Mouse (Mus musculus): Measurements from ENCODE around the gene Vwa7.
A peak's percentile ranks its signal among the peaks of the same experiment; 100 is the strongest.
"Not testable (repeated sequence)": the region's sequence is repeated elsewhere in the genome, so short reads cannot be mapped to it uniquely, and the experiment has no call there.

Gene Vwa7

DNA sequence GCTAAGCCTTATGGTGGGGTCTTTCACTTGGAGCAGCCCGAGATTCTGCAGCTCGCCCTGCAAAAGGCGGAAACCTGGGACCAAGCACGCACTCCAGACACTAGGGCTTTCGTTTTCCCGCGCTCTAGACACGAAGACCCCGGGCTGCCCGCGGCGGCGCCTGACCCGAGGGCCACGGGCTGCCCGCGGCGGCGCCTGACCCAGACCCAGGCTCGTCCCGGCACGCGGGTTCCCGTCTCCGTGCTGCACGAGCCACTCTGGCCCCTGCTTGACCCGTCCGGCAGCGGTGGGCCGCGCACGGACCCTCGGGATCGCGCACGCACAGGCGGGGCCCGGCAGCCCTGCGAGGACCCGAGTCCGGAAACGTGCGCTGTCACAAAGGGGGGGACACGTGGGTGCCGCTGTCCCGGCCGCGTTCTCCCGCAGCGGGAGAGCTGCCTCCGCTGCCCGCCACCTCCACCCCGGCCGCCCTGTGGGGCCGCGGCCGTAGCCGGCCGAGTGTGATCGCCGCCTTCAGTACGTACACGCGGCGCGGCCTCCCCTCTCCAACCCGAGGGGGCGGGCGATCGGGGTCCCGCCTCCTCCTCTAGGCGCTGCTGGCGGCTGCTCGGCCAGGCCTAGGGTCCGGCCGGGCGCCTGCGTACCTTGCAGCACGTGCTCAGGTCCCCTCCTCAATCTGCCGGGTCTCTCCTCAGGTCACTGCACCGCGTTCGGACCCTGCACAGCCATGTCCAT, 15.5 kb upstream of the Vwa7 start, which contains the start of gene Vars:
Gene Vars, plus strand, starts transcription at position 271 of the 735 bp plus-strand sequence.
- peak; percentile 76 for ATAC-seq (ENCODE audit: low TSS enrichment)

GRCm38 (mm10) chr17:35001452-35002152, 14.8 kb upstream of the Vwa7 start:
- peak; percentile 45; the same call in 1 of the 2 replicates for ATAC-seq (ENCODE audit: low TSS enrichment)

GRCm38 (mm10) chr17:35002153-35002865, 14.1 kb upstream of the Vwa7 start:
- no peak for ATAC-seq (ENCODE audit: low TSS enrichment)

DNA sequence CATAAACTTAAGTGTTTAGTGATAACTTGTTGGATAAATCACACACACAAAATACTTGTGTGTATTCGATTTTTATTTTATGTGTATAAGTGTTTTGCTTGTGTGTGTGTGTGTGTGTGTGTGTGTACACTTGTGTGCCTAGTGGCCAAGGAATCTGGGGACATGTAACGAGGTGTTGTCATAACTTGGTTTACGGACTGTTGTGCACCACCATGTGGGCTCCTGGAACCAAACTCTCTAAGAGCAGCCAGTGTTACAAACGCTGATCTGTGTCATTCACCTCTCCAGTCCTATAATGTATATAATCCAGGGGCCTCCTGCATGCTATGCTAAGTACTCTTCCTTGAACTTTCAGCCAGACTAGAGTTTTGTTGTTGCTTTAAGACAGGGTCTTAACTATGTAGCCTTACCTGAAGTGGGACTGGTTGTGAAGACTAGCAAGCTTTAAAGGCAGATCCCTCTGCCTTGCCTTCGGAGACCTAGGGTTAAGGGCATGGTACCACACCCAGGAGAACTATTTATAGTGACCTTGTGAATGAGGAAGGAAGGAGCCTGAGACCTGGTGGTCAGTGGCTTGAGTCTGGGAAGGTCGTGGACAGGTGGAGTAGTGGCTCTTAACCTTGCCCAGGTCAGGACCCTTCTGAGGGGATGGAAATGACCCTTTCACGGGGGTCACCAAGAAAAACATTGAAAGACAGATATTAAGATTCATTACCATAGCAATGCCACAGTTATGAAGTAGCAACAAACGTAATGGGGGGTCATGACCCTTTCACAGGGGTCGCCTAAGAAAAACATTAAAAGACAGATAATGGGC, 13.1 kb upstream of the Vwa7 start:
- ATAC-seq (ENCODE audit: low TSS enrichment): no peak

GRCm38 (mm10) chr17:35004075-35004717, 12.2 kb upstream of the Vwa7 start:
- no peak for ATAC-seq (ENCODE audit: low TSS enrichment)

GRCm38 (mm10) chr17:35005158-35005557, 11.2 kb upstream of the Vwa7 start:
- ATAC-seq (ENCODE audit: low TSS enrichment): no peak

- not testable (repeated sequence) for ATAC-seq (ENCODE audit: low TSS enrichment)
These were observed 10.5 kb upstream of the Vwa7 start for GRCm38 (mm10) chr17:35005902-35006301.

- no peak for ATAC-seq (ENCODE audit: low TSS enrichment)
These were observed 8.9 kb upstream of the Vwa7 start for GRCm38 (mm10) chr17:35007387-35007991.

- no peak for ATAC-seq (ENCODE audit: low TSS enrichment)
These were observed 6.8 kb upstream of the Vwa7 start for GRCm38 (mm10) chr17:35009586-35009985.

DNA sequence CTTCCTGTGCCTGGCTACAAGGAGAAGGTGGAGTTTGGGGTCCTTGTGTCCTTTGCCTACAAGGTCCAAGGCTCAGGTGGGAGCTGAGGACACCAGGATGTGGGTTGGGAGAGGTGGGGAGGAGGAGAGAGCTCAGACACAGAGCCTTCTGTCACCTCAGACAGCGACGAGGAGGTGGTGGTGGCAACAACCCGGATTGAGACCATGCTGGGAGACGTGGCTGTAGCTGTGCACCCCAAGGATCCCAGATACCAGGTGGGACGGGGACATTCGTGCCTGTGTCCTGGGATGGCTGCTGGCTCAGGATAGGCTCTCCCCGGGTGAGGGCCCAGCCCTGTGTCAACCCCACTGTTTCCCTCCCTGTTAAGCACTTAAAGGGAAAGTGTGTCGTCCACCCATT, 4.9 kb upstream of the Vwa7 start:
- ATAC-seq (ENCODE audit: low TSS enrichment): no peak

- ATAC-seq (ENCODE audit: low TSS enrichment): no peak
These were observed 3.9 kb upstream of the Vwa7 start for GRCm38 (mm10) chr17:35012430-35012829.

GRCm38 (mm10) chr17:35013221-35013620, 3.2 kb upstream of the Vwa7 start:
- ATAC-seq (ENCODE audit: low TSS enrichment): no peak

- no peak for ATAC-seq (ENCODE audit: low TSS enrichment)
These were observed 1.1 kb upstream of the Vwa7 start for GRCm38 (mm10) chr17:35015296-35015695.

DNA sequence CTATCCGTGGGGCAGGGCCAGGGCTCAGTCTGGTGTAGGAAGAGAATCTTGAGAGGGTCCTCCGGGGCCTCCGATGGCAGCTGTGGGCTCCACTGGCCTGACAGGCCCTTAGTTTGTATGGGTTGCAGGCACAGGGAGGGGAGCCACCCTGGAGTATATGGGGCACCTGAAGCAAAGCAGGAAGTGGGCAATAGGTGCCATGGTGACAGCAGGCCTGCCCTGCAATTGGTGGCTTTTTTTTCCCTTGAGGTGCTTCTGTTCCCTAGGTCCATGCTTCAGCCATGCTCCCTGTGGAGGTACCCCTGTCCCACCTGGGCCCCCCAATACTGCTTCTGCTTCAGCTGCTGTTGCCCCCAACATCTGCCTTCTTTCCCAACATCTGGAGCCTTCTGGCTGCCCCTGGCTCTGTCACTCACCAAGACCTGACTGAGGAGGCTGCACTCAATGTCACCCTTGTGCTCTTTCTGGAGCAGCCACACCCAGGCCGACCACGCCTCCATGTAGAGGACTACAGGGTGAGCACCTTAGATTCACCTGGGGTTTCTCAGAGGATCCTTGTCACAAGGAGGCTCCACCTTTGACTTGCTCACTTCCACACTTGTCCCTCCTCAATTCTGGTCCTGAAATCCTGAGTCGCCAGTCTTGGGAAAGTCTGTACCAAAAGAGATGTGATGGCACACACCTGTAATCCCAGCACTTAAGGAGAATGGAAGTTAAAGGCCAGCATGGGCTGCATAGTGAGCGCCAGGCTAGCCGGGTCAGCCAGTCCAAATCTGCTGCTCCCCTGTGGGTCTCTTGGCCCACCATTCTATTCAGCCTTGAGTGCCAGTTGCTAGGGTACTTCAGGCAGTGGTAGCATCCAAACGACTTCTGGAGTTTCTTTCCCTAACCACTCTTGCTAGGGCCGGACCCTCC, 669 bp downstream of the Vwa7 start:
- no peak for ATAC-seq (ENCODE audit: low TSS enrichment)

DNA sequence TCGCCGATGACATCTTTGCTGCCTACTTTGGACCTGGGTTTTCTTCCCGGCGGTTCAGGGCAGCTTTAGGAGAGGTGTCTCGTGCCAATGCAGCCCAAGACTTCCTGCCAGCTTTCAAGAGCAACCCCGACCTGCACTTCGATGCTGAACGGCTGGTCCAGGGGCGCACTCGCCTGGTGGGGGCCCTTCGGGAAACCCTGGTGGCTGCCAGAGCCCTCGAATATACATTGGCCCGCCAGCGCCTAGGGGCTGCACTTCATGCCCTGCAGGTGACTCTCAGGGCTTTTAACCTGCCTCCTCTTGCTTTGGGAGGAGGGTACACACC, 1.3 kb downstream of the Vwa7 start:
- ATAC-seq (ENCODE audit: low TSS enrichment): no peak

DNA sequence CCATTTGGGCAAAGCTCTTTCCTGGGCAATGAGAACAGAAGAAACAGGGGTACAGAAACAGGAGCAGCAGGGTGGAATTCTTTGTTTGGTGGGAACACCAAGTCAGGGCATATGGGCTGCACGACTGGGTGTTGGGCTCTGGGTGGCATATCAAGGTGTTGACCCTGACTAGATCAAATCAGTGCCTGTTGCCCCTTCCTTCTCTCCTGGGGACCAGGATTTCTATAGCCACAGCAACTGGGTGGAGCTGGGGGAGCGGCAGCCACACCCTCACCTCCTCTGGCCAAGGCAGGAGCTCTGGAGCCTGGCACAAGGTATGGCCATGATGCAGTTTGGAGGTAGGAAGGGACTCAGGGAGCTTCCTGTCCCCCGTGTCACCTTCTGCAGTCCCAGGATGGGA, 1.8 kb downstream of the Vwa7 start:
- ATAC-seq (ENCODE audit: low TSS enrichment): no peak

- ATAC-seq (ENCODE audit: low TSS enrichment): no peak
These were observed 3.5 kb downstream of the Vwa7 start for GRCm38 (mm10) chr17:35019894-35020293.

GRCm38 (mm10) chr17:35020551-35020950, 4.2 kb downstream of the Vwa7 start:
- no peak for ATAC-seq (ENCODE audit: low TSS enrichment)

GRCm38 (mm10) chr17:35021163-35021808, 4.9 kb downstream of the Vwa7 start:
- peak; percentile 70 for ATAC-seq (ENCODE audit: low TSS enrichment)
